Mouse (Mus musculus) lung, postnatal 0 days (tissue): ENCODE measurements at regions not wholly inside any gene's neighbourhood (a gene's known extent, or its start where the extent isn't known, plus 50 kb on each side); places are given as distances from the start of the nearest gene placed in this dataset.

Source experiments
- ATAC-seq: fragments of 200-750 bp; cut with Nextera tagmentation; 2 replicates; pipeline ENCODE4 v1.8.0; 2017; ENCODE audit warnings: moderate library complexity
- DNase-seq: peaks from one replicate; pipeline ENCODE4 v3.0.0-alpha.2; 2016; ENCODE audit warnings: low spot score
- H3K27ac ChIP-seq: fragments of 300-500 bp; sonication (generic); 2 replicates; pipeline ENCODE4 v1.5.1; 2014; ENCODE audit warnings: antibody characterized with exemption, mild to moderate bottlenecking, low read length, mixed read lengths
- H3K27me3 ChIP-seq: fragments of 300-500 bp; sonication (generic); replicated peaks from 2 replicates; pipeline ENCODE4 v1.6.1; 2014; ENCODE audit warnings: low read length, mixed read lengths; ENCODE audit not compliant: insufficient read depth
- H3K36me3 ChIP-seq: fragments of 300-500 bp; sonication (generic); 2 replicates; pipeline ENCODE4 v1.6.1; 2014; ENCODE audit warnings: low read length, mixed read lengths; ENCODE audit not compliant: insufficient read depth
- H3K4me1 ChIP-seq: fragments of 300-500 bp; sonication (generic); 2 replicates; pipeline ENCODE4 v1.6.1; 2014; ENCODE audit warnings: antibody characterized with exemption, low read depth, low read length, mixed read lengths; ENCODE audit not compliant: insufficient read depth
- H3K4me2 ChIP-seq: fragments of 300-500 bp; sonication (generic); replicated peaks from 2 replicates; pipeline ENCODE4 v1.6.1; 2014; ENCODE audit warnings: low read depth, mild to moderate bottlenecking, low read length, moderate library complexity, mixed read lengths
- H3K4me3 ChIP-seq: fragments of 300-500 bp; sonication (generic); 2 replicates; pipeline ENCODE4 v1.5.1; 2014; ENCODE audit warnings: low read depth, low read length
- H3K9ac ChIP-seq: fragments of 300-500 bp; sonication (generic); replicated peaks from 2 replicates; pipeline ENCODE4 v1.6.1; 2014; ENCODE audit warnings: low read depth, mild to moderate bottlenecking
- H3K9me3 ChIP-seq: fragments of 300-500 bp; sonication (generic); 2 replicates; pipeline ENCODE4 v1.6.1; 2016; ENCODE audit warnings: low read length, mixed read lengths
- CTCF ChIP-seq: IDR thresholded peaks from 2 replicates; pipeline ENCODE4 v1.5.1; 2016; ENCODE audit warnings: antibody characterized with exemption, mild to moderate bottlenecking
- EP300 ChIP-seq: IDR thresholded peaks from 2 replicates; pipeline ENCODE4 v1.6.1; 2016; ENCODE audit warnings: antibody characterized with exemption, mild to moderate bottlenecking, control low read depth
- WGBS: fragments of 180-500 bp; shearing (Covaris S2); extraction: QIAGEN DNeasy Blood & Tissue Kit; methylation state at CpG from one replicate; pipeline ENCODE4 v1.1.7; 2014; 5-methylcytosine and 5-hydroxymethylcytosine counted together

DNA sequence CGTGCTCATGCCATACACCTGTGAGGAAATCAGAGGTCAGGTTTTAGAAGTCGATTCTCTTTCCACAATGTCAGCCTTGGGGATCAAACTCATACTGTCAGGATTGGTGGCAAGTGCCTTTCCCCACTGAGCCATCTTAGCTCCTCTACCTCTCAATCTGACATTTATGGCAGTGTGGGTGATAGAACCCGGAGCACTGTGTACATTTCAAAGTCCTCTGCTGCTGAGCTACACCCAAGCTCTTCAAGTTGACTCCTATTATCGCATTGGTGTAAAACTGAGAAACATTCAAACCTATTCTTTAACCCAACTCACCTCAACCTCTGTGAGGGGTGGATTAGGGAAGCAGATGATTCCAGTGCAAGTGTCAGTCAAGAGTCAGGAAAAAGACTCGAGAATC lies 435.9 kb upstream of the Auts2 start:
- TF ChIP-seq CTCF (no peak), EP300 (no peak)
- DNase-seq (no peak), ATAC-seq (no peak)
- no peaks in the 10 kb centered on the region for H3K4me1 ChIP-seq
- H3K4me2 ChIP-seq = no peak overlapping the region
- H3K4me3 ChIP-seq = no peak overlapping the region
- no peaks in the 10 kb centered on the region for H3K36me3 ChIP-seq
- no peak overlapping the region for H3K9ac ChIP-seq
- H3K9me3 ChIP-seq = no peaks in the 10 kb centered on the region
- WGBS = 76% methylated on average over 5 of the region's 5 CpGs
- no peaks in the 10 kb centered on the region for H3K27me3 ChIP-seq
- H3K27ac ChIP-seq = no peak overlapping the region

DNA sequence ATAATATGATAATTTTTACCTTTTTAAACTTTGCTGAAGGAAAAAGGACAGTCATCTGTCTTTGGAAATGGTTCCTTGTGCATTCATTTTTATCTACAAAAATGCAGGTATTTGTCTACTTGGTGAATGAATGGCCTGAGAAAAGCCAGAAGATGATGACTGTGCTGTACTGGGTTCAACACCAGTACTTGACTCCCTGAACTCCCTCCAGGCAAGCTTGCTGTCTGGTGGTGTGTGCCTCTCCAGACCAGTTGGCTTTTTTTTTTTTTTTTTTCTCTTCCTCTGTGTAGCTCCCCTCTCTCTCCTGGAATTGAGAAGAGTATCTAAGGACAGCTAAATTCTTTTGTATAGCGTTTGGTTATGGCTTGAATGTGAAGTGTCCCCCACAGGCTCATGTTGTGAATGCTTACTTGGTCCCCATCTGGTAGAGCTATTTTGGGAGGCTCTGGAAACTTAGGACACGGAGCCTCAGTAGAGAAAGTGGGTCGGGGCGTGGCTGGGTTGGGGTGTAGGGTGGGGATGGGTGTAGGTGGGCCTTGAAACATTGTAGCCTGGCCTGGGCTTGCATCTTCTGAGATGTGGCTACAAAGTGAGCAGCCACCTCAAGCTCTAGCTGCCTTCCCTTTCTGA lies 432.3 kb upstream of the Auts2 start:
- ATAC-seq (no peak), DNase-seq (no peak)
- Histone ChIP-seq H3K4me3 (no peak overlapping the region), H3K9me3 (no peaks in the 10 kb centered on the region), H3K9ac (no peak overlapping the region), H3K36me3 (no peaks in the 10 kb centered on the region), H3K27ac (no peak overlapping the region), H3K4me2 (no peak overlapping the region), H3K4me1 (no peaks in the 10 kb centered on the region), H3K27me3 (no peaks in the 10 kb centered on the region)
- no peak for TF ChIP-seq EP300
- TF ChIP-seq CTCF = no peak
- 69% methylated on average over 4 of the region's 4 CpGs for WGBS

- no peaks in the 10 kb centered on the region for H3K4me1 ChIP-seq
- 34% methylated on average over 3 of the region's 3 CpGs for WGBS
- ATAC-seq = no peak
- TF ChIP-seq CTCF (no peak), EP300 (no peak)
- no peaks in the 10 kb centered on the region for H3K9me3 ChIP-seq
- no peaks in the 10 kb centered on the region for H3K36me3 ChIP-seq
- no peak for DNase-seq
- no peak overlapping the region for H3K27ac ChIP-seq
- H3K4me3 ChIP-seq = no peak overlapping the region
- no peak overlapping the region for H3K9ac ChIP-seq
- H3K27me3 ChIP-seq = no peaks in the 10 kb centered on the region
- H3K4me2 ChIP-seq = no peak overlapping the region
Observed at GRCm38 (mm10) chr5:132974876-132975275, 431.7 kb upstream of the Auts2 start.

GRCm38 (mm10) chr5:132971046-132971445 lies 427.9 kb upstream of the Auts2 start:
- Histone ChIP-seq H3K27me3 (no peaks in the 10 kb centered on the region), H3K36me3 (no peaks in the 10 kb centered on the region), H3K27ac (no peak overlapping the region), H3K4me2 (no peak overlapping the region), H3K4me3 (no peak overlapping the region), H3K4me1 (no peaks in the 10 kb centered on the region), H3K9ac (no peak overlapping the region), H3K9me3 (no peaks in the 10 kb centered on the region)
- WGBS = 67% methylated on average over 7 of the region's 7 CpGs
- DNase-seq (no peak), ATAC-seq (no peak)
- TF ChIP-seq EP300 (no peak), CTCF (no peak)

GRCm38 (mm10) chr5:132969376-132969775 lies 426.2 kb upstream of the Auts2 start:
- Histone ChIP-seq H3K36me3 (no peaks in the 10 kb centered on the region), H3K9ac (no peak overlapping the region), H3K27me3 (no peaks in the 10 kb centered on the region), H3K4me3 (no peak overlapping the region), H3K27ac (no peak overlapping the region), H3K4me1 (no peaks in the 10 kb centered on the region), H3K9me3 (no peaks in the 10 kb centered on the region), H3K4me2 (no peak overlapping the region)
- 71% methylated on average over 5 of the region's 5 CpGs for WGBS
- ATAC-seq (no peak), DNase-seq (no peak)
- no peak for TF ChIP-seq CTCF
- TF ChIP-seq EP300 = no peak

GRCm38 (mm10) chr5:132959901-132960300 lies 416.8 kb upstream of the Auts2 start:
- ATAC-seq (no peak), DNase-seq (no peak)
- Histone ChIP-seq H3K4me2 (no peak overlapping the region), H3K9ac (no peak overlapping the region), H3K27ac (no peak overlapping the region), H3K4me3 (no peak overlapping the region), H3K27me3 (no peaks in the 10 kb centered on the region), H3K9me3 (no peaks in the 10 kb centered on the region), H3K4me1 (no peaks in the 10 kb centered on the region), H3K36me3 (no peaks in the 10 kb centered on the region)
- no peak for TF ChIP-seq EP300
- TF ChIP-seq CTCF = no peak
- 65% methylated on average over 1 of the region's 1 CpGs for WGBS

GRCm38 (mm10) chr5:132956184-132956583 lies 413.0 kb upstream of the Auts2 start:
- Histone ChIP-seq H3K4me2 (no peak overlapping the region), H3K4me1 (no peaks in the 10 kb centered on the region), H3K27ac (no peak overlapping the region), H3K4me3 (no peak overlapping the region), H3K27me3 (no peaks in the 10 kb centered on the region), H3K9me3 (no peaks in the 10 kb centered on the region), H3K36me3 (no peaks in the 10 kb centered on the region), H3K9ac (no peak overlapping the region)
- TF ChIP-seq EP300 = no peak
- no peak for TF ChIP-seq CTCF
- no peak for ATAC-seq
- no peak for DNase-seq
- 32% methylated on average over 5 of the region's 5 CpGs for WGBS
